Mouse (Mus musculus) heart, embryonic 14.5 days (tissue): Measurements from ENCODE around the gene Aig1. TPM values are rescaled to one million over a fixed set of nuclear protein-coding genes. Genes with fewer than 3 reads are reported as not detected.

Source experiments
- ATAC-seq: fragments of 200-750 bp; cut with Nextera tagmentation; 2 replicates; pipeline ENCODE4 v1.8.0; 2017; ENCODE audit warnings: low read depth, moderate TSS enrichment; ENCODE audit not compliant: insufficient number of reproducible peaks, insufficient read depth, low FRiP score
- H3K27ac ChIP-seq, 2 experiments: fragments of 200-500 bp in 1 of 2; fragments of 300-500 bp in 1 of 2; sonication (generic) in 1 of 2; replicated peaks in 1 of 2; 2 replicates each; pipeline ENCODE4 v1.5.1; 2012 to 2014; ENCODE audit warnings: low read depth in 2 of 2, low read length in 2 of 2, control low read depth in 1 of 2, mild to moderate bottlenecking in 1 of 2, mixed read lengths in 1 of 2; ENCODE audit not compliant: control insufficient read depth in 1 of 2, insufficient read depth in 1 of 2
- H3K27me3 ChIP-seq: fragments of 300-500 bp; sonication (generic); 2 replicates; pipeline ENCODE4 v1.6.1; 2014; ENCODE audit warnings: mild to moderate bottlenecking, low read length, control low read depth; ENCODE audit not compliant: control insufficient read depth, insufficient read depth
- H3K36me3 ChIP-seq: fragments of 300-500 bp; sonication (generic); 2 replicates; pipeline ENCODE4 v1.6.1; 2014; ENCODE audit warnings: mild to moderate bottlenecking, control low read depth, low read length, mixed read lengths; ENCODE audit not compliant: control insufficient read depth, insufficient read depth
- H3K4me1 ChIP-seq, 2 experiments: fragments of 200-500 bp in 1 of 2; fragments of 300-500 bp in 1 of 2; sonication (generic) in 1 of 2; 2 replicates each; pipeline ENCODE4 v1.6.1; 2012 to 2014; ENCODE audit warnings: low read length in 2 of 2, control low read depth in 1 of 2, mixed read lengths in 1 of 2; ENCODE audit not compliant: control insufficient read depth in 2 of 2, insufficient read depth in 2 of 2
- H3K4me2 ChIP-seq: fragments of 300-500 bp; sonication (generic); 2 replicates; pipeline ENCODE4 v1.6.1; 2014; ENCODE audit warnings: mild to moderate bottlenecking, low read length
- H3K4me3 ChIP-seq, 2 experiments: fragments of 200-500 bp in 1 of 2; fragments of 300-500 bp in 1 of 2; sonication (generic) in 1 of 2; 2 replicates each; pipeline ENCODE4 v1.5.1; 2012 to 2014; ENCODE audit warnings: low read length in 2 of 2, mild to moderate bottlenecking in 2 of 2, control low read depth in 1 of 2, low read depth in 1 of 2, moderate library complexity in 1 of 2; ENCODE audit not compliant: control insufficient read depth in 1 of 2, insufficient read depth in 1 of 2
- H3K9ac ChIP-seq: fragments of 300-500 bp; sonication (generic); 2 replicates; pipeline ENCODE4 v1.6.1; 2014; ENCODE audit warnings: mild to moderate bottlenecking, low read length
- H3K9me3 ChIP-seq: fragments of 300-500 bp; sonication (generic); 2 replicates; pipeline ENCODE4 v1.6.1; 2016; ENCODE audit warnings: low read length, control low read depth; ENCODE audit not compliant: control insufficient read depth
- WGBS: fragments of 180-500 bp; shearing (Covaris S2); extraction: QIAGEN DNeasy Blood & Tissue Kit; methylation state at CpG from one replicate; pipeline ENCODE4 v1.1.7; 2014; 5-methylcytosine and 5-hydroxymethylcytosine counted together
- polyA plus RNA-seq: library from polyadenylated mRNA; unstranded; fragments of >200 nt; fragmentation: Nextera tagmentation; extraction: Ambion mirVana; gene quantifications from 2 replicates; pipeline ENCODE4 v1.2.1, GENCODE M21; 2014

Aig1 gene
- polyA plus RNA-seq, 1 experiment from 2014 or later: 81.6 TPM

DNA sequence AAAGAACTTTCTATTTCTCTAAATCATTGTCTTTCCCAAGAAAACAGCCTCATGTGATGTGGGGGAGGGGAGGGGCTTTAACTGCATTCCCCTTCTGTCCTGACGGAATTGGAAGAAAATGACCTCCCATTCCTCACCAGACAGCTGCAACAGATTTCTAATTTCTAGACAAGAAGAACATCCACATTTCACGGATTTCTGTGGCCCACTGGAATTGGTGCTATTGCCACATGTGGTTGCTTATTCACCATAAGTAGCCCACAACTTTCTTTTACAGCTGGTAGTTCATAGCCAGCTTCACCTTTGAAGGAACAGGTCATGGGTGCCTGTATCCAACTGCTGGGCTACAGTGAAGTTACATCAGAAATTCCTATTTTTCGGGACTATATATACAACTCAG lies 93.9 kb downstream of the Aig1 start:
- 91% methylated on average over 3 of the region's 3 CpGs for WGBS
- no peak for ATAC-seq

GRCm38 (mm10) chr10:13770720-13771119 lies 98.1 kb downstream of the Aig1 start:
- Histone ChIP-seq H3K9me3 (no peaks in the 10 kb centered on the region), H3K4me3 (no peak overlapping the region), H3K4me1 (peaks cover 4 to 14% of the 10 kb centered on the region in 2 experiments; a peak in 2 of 4 replicates), H3K27ac (no peak overlapping the region; a peak in 1 of 4 replicates), H3K36me3 (no peaks in the 10 kb centered on the region), H3K9ac (no peak overlapping the region), H3K27me3 (no peaks in the 10 kb centered on the region), H3K4me2 (no peak overlapping the region)
- WGBS: 57% methylated on average over 1 of the region's 1 CpGs
- no peak for ATAC-seq

More for the DNA sequence above, 93.9 kb downstream of the Aig1 start:
- no peaks in the 10 kb centered on the region for H3K36me3 ChIP-seq
- H3K9me3 ChIP-seq: no peaks in the 10 kb centered on the region
- no peak overlapping the region for H3K4me2 ChIP-seq
- H3K27me3 ChIP-seq: no peaks in the 10 kb centered on the region
- H3K9ac ChIP-seq: no peak overlapping the region
- no peak overlapping the region for H3K4me3 ChIP-seq
- H3K4me1 ChIP-seq: peaks cover 2 to 6% of the 10 kb centered on the region in 2 experiments; a peak in 2 of 4 replicates
- no peak overlapping the region for H3K27ac ChIP-seq

DNA sequence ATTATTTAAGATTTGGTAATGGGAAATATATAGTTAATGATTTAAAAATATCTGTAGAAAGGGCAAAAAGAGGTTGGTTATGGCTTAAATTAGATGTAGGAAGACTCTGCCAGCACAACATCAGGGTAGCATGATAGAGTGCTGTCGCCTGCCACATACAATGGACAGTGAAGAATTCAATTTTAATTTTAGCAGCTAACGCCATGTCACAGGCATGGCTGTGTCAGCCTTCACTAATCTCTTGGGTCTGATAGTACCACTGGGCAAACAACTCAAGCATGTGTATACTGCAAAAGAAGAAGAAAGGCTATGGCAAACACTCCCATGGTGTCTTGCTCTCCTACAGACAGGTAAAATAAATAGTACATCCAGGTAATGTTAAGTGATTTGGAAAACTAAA lies 99.0 kb downstream of the Aig1 start:
- no peak overlapping the region for H3K4me3 ChIP-seq
- peaks cover 4 to 14% of the 10 kb centered on the region in 2 experiments; a peak in 2 of 4 replicates for H3K4me1 ChIP-seq
- 30% methylated on average over 2 of the region's 2 CpGs for WGBS
- H3K9me3 ChIP-seq: no peaks in the 10 kb centered on the region
- no peak overlapping the region for H3K9ac ChIP-seq
- H3K27me3 ChIP-seq: no peaks in the 10 kb centered on the region
- H3K4me2 ChIP-seq: peak overlapping the region; percentile 38
- H3K27ac ChIP-seq: peak overlapping the region in 1 of 2 experiments; percentile 55; a peak in 3 of 4 replicates
- peak; percentile 71 for ATAC-seq
- no peaks in the 10 kb centered on the region for H3K36me3 ChIP-seq

DNA sequence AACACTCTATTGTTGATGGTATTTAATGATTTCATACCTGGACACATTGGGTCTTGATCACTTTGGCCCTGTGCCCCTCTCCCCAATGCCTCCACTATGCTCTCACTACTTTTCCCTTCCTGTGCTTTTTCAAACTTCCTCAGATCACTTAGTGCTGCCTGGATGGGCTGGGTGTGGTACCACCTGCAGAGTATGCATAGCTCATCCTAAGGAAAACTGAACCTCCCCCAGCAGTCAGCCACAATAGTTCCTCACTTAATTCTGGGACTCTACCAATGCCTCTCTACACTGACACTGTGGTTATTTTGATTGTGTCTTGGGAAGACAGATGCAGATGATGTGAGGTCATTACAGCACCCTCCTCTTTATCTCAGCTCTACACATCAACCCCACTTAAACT lies 99.9 kb downstream of the Aig1 start:
- no peak for ATAC-seq
- H3K27ac ChIP-seq: no peak overlapping the region
- no peak overlapping the region for H3K4me2 ChIP-seq
- H3K4me3 ChIP-seq: no peak overlapping the region
- no peak overlapping the region for H3K9ac ChIP-seq
- no peaks in the 10 kb centered on the region for H3K36me3 ChIP-seq
- H3K9me3 ChIP-seq: no peaks in the 10 kb centered on the region
- H3K4me1 ChIP-seq: peaks cover 4 to 14% of the 10 kb centered on the region in 2 experiments; a peak in 2 of 4 replicates
- H3K27me3 ChIP-seq: no peaks in the 10 kb centered on the region

- 90% methylated on average over 6 of the region's 6 CpGs for WGBS
Observed at GRCm38 (mm10) chr10:13767076-13767475, 101.7 kb downstream of the Aig1 start.

DNA sequence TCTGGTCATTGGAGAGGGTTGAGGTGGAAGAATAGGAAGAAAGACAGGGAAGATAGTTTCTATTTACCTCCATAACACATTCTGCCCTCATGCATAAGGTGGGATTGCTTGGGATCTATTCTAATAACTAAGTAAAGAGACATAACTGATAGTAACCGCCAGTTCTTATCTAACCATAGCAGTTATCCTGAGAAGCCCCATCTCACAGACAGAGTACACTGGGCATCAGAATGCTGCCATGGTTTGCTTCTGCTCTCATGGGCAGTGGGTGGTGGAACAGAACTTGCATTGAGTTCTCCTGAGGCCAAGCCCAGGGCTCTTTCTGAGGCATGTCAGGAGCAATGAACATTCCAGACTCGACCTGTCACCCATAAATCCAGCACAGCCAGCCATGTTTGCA lies 105.6 kb downstream of the Aig1 start:
- WGBS: 58% methylated on average over 2 of the region's 2 CpGs

More at GRCm38 (mm10) chr10:13767076-13767475, 101.7 kb downstream of the Aig1 start:
- H3K27me3 ChIP-seq: no peaks in the 10 kb centered on the region
- no peak overlapping the region for H3K4me2 ChIP-seq
- peaks cover 5 to 14% of the 10 kb centered on the region in 2 experiments; a peak in 2 of 4 replicates for H3K4me1 ChIP-seq
- H3K27ac ChIP-seq: no peak overlapping the region
- H3K36me3 ChIP-seq: no peaks in the 10 kb centered on the region
- ATAC-seq: no peak
- no peak overlapping the region for H3K9ac ChIP-seq
- no peak overlapping the region for H3K4me3 ChIP-seq
- no peaks in the 10 kb centered on the region for H3K9me3 ChIP-seq

GRCm38 (mm10) chr10:13754712-13755111 lies 114.1 kb downstream of the Aig1 start:
- Histone ChIP-seq H3K4me1 (no peaks in the 10 kb centered on the region), H3K4me2 (no peak overlapping the region), H3K27ac (no peak overlapping the region), H3K27me3 (no peaks in the 10 kb centered on the region), H3K36me3 (0 out of 2 replicates have a peak, but pooled peaks cover 9% of the 10 kb centered on the region), H3K9me3 (no peaks in the 10 kb centered on the region), H3K9ac (no peak overlapping the region), H3K4me3 (no peak overlapping the region)
- 100% methylated on average over 1 of the region's 1 CpGs for WGBS
- no peak for ATAC-seq

More for the DNA sequence above, 105.6 kb downstream of the Aig1 start:
- no peak for ATAC-seq
- Histone ChIP-seq H3K36me3 (no peaks in the 10 kb centered on the region), H3K27me3 (no peaks in the 10 kb centered on the region), H3K9ac (no peak overlapping the region), H3K9me3 (no peaks in the 10 kb centered on the region), H3K4me2 (no peak overlapping the region), H3K27ac (no peak overlapping the region), H3K4me1 (0 out of 4 replicates have a peak, but pooled peaks cover 0 to 2% of the 10 kb centered on the region in 2 experiments), H3K4me3 (no peak overlapping the region)

DNA sequence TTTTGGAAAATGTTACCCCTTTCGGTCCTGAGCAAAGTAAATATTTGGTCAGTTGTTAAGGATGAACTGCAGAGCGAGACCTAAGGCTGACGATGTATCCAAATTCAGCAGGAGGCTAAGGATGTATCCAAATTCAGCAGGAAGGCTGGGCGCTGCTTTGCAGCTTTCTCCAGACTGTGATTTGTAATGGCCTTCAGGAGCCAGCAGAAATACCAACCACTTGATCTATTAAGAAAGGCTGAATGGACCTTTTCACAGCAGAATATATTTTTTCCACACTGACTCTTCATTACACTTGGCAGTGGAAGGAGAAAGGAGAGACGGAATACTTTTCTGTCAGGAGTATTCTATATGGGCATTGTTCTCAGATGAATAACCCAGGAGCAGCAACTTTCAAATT lies 115.0 kb downstream of the Aig1 start:
- Histone ChIP-seq H3K27me3 (no peaks in the 10 kb centered on the region), H3K9ac (no peak overlapping the region)
- WGBS: 84% methylated on average over 5 of the region's 5 CpGs

More for the DNA sequence above, 115.0 kb downstream of the Aig1 start:
- no peaks in the 10 kb centered on the region for H3K9me3 ChIP-seq
- no peaks in the 10 kb centered on the region for H3K4me1 ChIP-seq
- ATAC-seq: no peak
- H3K27ac ChIP-seq: no peak overlapping the region
- H3K4me3 ChIP-seq: no peak overlapping the region
- 0 out of 2 replicates have a peak, but pooled peaks cover 9% of the 10 kb centered on the region for H3K36me3 ChIP-seq
- H3K4me2 ChIP-seq: no peak overlapping the region
